Mouse (Mus musculus) small intestine, adult 2 months (tissue): ENCODE data around the gene Pde7b. TPM values are rescaled to one million over a fixed set of nuclear protein-coding genes. Genes with fewer than 3 reads are reported as not detected.

ENCODE experiments used
- H3K27ac ChIP-seq: fragments of 200-500 bp; 2 replicates; pipeline ENCODE4 v1.5.1; 2012; ENCODE audit warnings: low read depth, low read length, control low read depth, inconsistent platforms; ENCODE audit not compliant: insufficient read depth
- H3K27me3 ChIP-seq: fragments of 200-500 bp; 2 replicates; pipeline ENCODE4 v1.6.1; 2012; ENCODE audit warnings: mild to moderate bottlenecking, moderate library complexity, low read length, inconsistent platforms; ENCODE audit not compliant: control insufficient read depth, insufficient read depth
- H3K36me3 ChIP-seq: fragments of 200-500 bp; 2 replicates; pipeline ENCODE4 v1.6.1; 2012; ENCODE audit warnings: mild to moderate bottlenecking, low read length, control low read depth, inconsistent platforms; ENCODE audit not compliant: control insufficient read depth, insufficient read depth
- H3K4me1 ChIP-seq: fragments of 200-500 bp; 2 replicates; pipeline ENCODE4 v1.6.1; 2012; ENCODE audit warnings: low read length, inconsistent platforms, mixed read lengths; ENCODE audit not compliant: control insufficient read depth, insufficient read depth, insufficient read length
- H3K4me3 ChIP-seq: fragments of 200-500 bp; 2 replicates; pipeline ENCODE4 v1.5.1; 2012; ENCODE audit warnings: low read depth, mild to moderate bottlenecking, control low read depth, inconsistent platforms, low read length, moderate library complexity
- CTCF ChIP-seq: fragments of 200-500 bp; IDR thresholded peaks from 2 replicates; pipeline ENCODE4 v1.5.1; 2012; ENCODE audit warnings: low read depth, mild to moderate bottlenecking, control low read depth, inconsistent platforms, low read length, moderate library complexity, mixed read lengths; ENCODE audit not compliant: insufficient replicate concordance, insufficient read length; ENCODE audit errors: extremely low read depth
- POLR2A ChIP-seq: fragments of 200-500 bp; IDR thresholded peaks from 2 replicates; pipeline ENCODE4 v1.6.1; 2012; ENCODE audit warnings: low read depth, mild to moderate bottlenecking, control low read depth, inconsistent platforms, low read length, moderate library complexity
- WGBS: fragments of 180-500 bp; shearing (Covaris S2); methylation state at CpG from one replicate; pipeline ENCODE4 v1.1.7; 2018; 5-methylcytosine and 5-hydroxymethylcytosine counted together
- polyA plus RNA-seq: library from polyadenylated mRNA; depleted of rRNA; stranded (reverse); fragments of >200 nt; gene quantifications from 2 replicates; pipeline ENCODE4 v1.2.3, GENCODE M21; 2012

Gene Pde7b
- polyA plus RNA-seq, 1 experiment = 2.7 TPM

- WGBS = 63% methylated on average over 10 of the region's 10 CpGs
- H3K36me3 ChIP-seq = no peaks in the 10 kb centered on the region
- no peaks in the 10 kb centered on the region for H3K4me1 ChIP-seq
- no peak overlapping the region for H3K27ac ChIP-seq
- no peak for TF ChIP-seq CTCF
- H3K4me3 ChIP-seq = no peak overlapping the region
- H3K27me3 ChIP-seq = no peaks in the 10 kb centered on the region
These were observed 303.5 kb downstream of the Pde7b start for GRCm38 (mm10) chr10:20421299-20421883.

DNA sequence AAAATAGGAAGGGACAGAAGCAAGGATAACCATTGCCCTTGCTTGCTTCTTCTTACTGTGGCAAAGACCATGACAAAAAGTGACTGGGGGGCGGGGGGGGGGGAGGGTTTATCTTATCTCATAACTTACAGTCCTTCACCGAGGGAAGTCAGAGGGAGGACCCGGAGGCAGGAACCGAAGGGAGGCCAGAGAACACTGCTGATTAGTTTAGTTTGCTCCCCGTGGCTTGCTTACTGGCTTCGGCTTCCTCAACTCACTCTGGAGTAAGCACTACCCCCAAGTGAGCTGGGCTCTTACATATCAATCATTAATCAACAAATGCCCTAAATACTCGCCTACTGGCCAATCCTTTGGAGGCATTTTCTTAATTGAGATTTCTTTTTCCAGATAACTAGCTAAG lies 304.6 kb downstream of the Pde7b start:
- TF ChIP-seq POLR2A = no peak
- no peak for TF ChIP-seq CTCF
- H3K4me1 ChIP-seq = no peaks in the 10 kb centered on the region
- 33% methylated on average over 7 of the region's 7 CpGs for WGBS
- H3K27ac ChIP-seq = no peak overlapping the region
- no peaks in the 10 kb centered on the region for H3K27me3 ChIP-seq
- no peaks in the 10 kb centered on the region for H3K36me3 ChIP-seq
- no peak overlapping the region for H3K4me3 ChIP-seq

GRCm38 (mm10) chr10:20418856-20419219 lies 306.0 kb downstream of the Pde7b start:
- no peaks in the 10 kb centered on the region for H3K27me3 ChIP-seq
- WGBS = 72% methylated on average over 10 of the region's 10 CpGs
- H3K4me1 ChIP-seq = no peaks in the 10 kb centered on the region
- no peak overlapping the region for H3K4me3 ChIP-seq
- no peak overlapping the region for H3K27ac ChIP-seq
- TF ChIP-seq POLR2A = no peak
- TF ChIP-seq CTCF = no peak
- no peaks in the 10 kb centered on the region for H3K36me3 ChIP-seq

DNA sequence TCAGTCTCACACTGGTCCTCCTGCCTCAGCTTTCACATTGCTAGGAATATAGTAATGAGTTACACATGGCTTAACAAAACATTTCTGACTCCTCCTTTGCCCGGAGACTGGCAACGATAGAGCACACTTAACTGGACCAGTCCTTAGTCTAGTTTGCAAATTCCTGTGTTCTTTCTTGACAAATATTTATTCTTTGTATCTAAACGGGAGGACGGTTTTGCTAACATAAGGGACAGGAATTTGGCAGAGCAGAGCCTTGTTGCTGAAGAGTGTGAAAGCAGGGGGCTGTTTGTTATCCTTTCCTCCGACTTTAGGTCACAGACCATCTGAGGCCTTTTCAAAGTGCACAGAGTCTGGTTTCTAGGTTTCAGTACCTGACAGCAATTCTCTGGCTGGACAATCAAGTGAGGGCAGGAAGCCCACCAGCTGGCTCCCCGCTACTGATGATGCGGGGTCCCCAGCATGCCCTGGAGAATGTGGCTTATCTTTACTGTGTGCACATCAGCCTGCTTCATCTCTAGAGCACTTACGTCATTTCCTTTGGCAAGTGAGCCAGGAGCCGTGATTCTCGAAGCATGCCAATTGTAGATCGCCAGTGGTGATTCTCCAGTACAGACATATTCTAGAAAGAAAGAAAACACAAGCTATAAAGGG lies 306.5 kb downstream of the Pde7b start:
- 50% methylated on average over 11 of the region's 11 CpGs for WGBS
- no peak overlapping the region for H3K27ac ChIP-seq
- no peaks in the 10 kb centered on the region for H3K27me3 ChIP-seq
- TF ChIP-seq POLR2A (no peak), CTCF (no peak)
- no peak overlapping the region for H3K4me3 ChIP-seq
- no peaks in the 10 kb centered on the region for H3K4me1 ChIP-seq
- H3K36me3 ChIP-seq = no peaks in the 10 kb centered on the region

DNA sequence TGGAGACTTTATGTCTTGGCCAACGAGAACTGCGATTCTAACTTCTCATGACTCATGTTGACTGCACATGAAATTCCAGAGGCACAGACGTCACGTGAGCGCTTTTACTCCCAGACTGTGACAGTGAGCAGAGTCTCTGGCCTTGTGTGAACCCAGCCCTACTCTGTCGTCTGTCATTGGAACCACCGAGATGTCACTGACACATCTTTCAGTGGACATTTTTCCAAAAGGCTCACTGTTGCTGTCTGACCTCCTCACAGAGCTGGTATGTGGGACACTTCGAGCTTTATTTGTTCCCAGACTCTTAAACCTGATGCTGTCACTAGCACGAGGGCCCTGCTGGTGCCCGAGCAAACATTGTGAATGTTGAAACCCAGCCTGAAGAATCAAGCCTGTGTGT lies 315.7 kb downstream of the Pde7b start:
- H3K4me3 ChIP-seq = no peak overlapping the region
- TF ChIP-seq POLR2A (no peak), CTCF (no peak)
- H3K36me3 ChIP-seq = no peaks in the 10 kb centered on the region
- no peaks in the 10 kb centered on the region for H3K4me1 ChIP-seq
- H3K27me3 ChIP-seq = no peaks in the 10 kb centered on the region
- no peak overlapping the region for H3K27ac ChIP-seq
- 75% methylated on average over 10 of the region's 10 CpGs for WGBS

- no peaks in the 10 kb centered on the region for H3K27me3 ChIP-seq
- 83% methylated on average over 3 of the region's 3 CpGs for WGBS
- no peak overlapping the region for H3K27ac ChIP-seq
- no peaks in the 10 kb centered on the region for H3K4me1 ChIP-seq
- no peak for TF ChIP-seq CTCF
- no peak for TF ChIP-seq POLR2A
- no peak overlapping the region for H3K4me3 ChIP-seq
- H3K36me3 ChIP-seq = no peaks in the 10 kb centered on the region
These were observed 316.5 kb downstream of the Pde7b start for GRCm38 (mm10) chr10:20408336-20408735.

DNA sequence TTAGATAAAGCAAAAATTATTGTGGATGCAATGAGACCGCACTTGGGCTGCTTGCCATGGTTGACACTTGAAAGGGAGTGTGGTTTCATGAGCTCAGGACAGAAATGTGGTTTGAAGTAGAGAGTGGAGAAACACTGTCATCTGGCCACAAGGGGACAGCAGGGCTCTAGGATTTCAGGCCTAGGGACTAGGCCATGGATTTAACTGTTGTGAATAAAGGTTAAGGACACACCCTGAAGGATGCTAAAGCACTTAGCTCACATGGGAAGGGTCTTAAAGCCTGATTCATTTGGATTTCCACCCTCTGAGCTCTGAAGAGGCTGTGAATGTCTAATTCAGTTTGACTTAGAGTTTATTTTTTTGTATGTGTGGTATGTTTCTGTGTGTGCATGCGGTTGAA lies 319.4 kb downstream of the Pde7b start:
- TF ChIP-seq POLR2A = no peak
- peak; percentile 29; the same call in 1 of the 2 replicates for TF ChIP-seq CTCF
- no peaks in the 10 kb centered on the region for H3K36me3 ChIP-seq
- no peak overlapping the region for H3K4me3 ChIP-seq
- no peaks in the 10 kb centered on the region for H3K4me1 ChIP-seq
- WGBS = 84% methylated on average over 2 of the region's 2 CpGs
- H3K27me3 ChIP-seq = no peaks in the 10 kb centered on the region
- no peak overlapping the region for H3K27ac ChIP-seq
